Mouse (Mus musculus) stomach, embryonic 16.5 days (tissue): ENCODE results near the gene Ghrhr. TPM values are rescaled to one million over a fixed set of nuclear protein-coding genes. Genes with fewer than 3 reads are reported as not detected.

Source experiments
- ATAC-seq: fragments of 200-750 bp; cut with Nextera tagmentation; 2 replicates; pipeline ENCODE4 v1.8.0; 2017; ENCODE audit warnings: moderate number of reproducible peaks, moderate TSS enrichment; ENCODE audit not compliant: insufficient read depth, low FRiP score
- H3K27ac ChIP-seq: fragments of 300-500 bp; sonication (generic); 2 replicates; pipeline ENCODE4 v1.5.1; 2014; ENCODE audit warnings: low read length
- H3K27me3 ChIP-seq: fragments of 300-500 bp; sonication (generic); 2 replicates; pipeline ENCODE4 v1.6.1; 2014; ENCODE audit warnings: low read length, control low read depth, mixed read lengths; ENCODE audit not compliant: control insufficient read depth, insufficient read depth
- H3K36me3 ChIP-seq: fragments of 300-500 bp; sonication (generic); 2 replicates; pipeline ENCODE4 v1.6.1; 2014; ENCODE audit warnings: low read length; ENCODE audit not compliant: control insufficient read depth, insufficient read depth
- H3K4me1 ChIP-seq: fragments of 300-500 bp; sonication (generic); 2 replicates; pipeline ENCODE4 v1.6.1; 2014; ENCODE audit warnings: low read length, control low read depth, mixed read lengths; ENCODE audit not compliant: control insufficient read depth, insufficient read depth
- H3K4me2 ChIP-seq: fragments of 300-500 bp; sonication (generic); 2 replicates; pipeline ENCODE4 v1.6.1; 2014; ENCODE audit warnings: low read depth, low read length, mixed read lengths
- H3K4me3 ChIP-seq: fragments of 300-500 bp; sonication (generic); replicated peaks from 2 replicates; pipeline ENCODE4 v1.5.1; 2014; ENCODE audit warnings: mild to moderate bottlenecking, low read length
- H3K9ac ChIP-seq: fragments of 300-500 bp; sonication (generic); 2 replicates; pipeline ENCODE4 v1.6.1; 2014; ENCODE audit warnings: low read length
- H3K9me3 ChIP-seq: fragments of 300-500 bp; sonication (generic); replicated peaks from 2 replicates; pipeline ENCODE4 v1.6.1; 2016; ENCODE audit warnings: low read length, control low read depth; ENCODE audit not compliant: control insufficient read depth
- WGBS: fragments of 180-500 bp; shearing (Covaris S2); extraction: QIAGEN DNeasy Blood & Tissue Kit; methylation state at CpG from one replicate; pipeline ENCODE4 v1.1.7; 2014; 5-methylcytosine and 5-hydroxymethylcytosine counted together
- polyA plus RNA-seq: library from polyadenylated mRNA; unstranded; fragments of >200 nt; fragmentation: Nextera tagmentation; extraction: Ambion mirVana; gene quantifications from 2 replicates; pipeline ENCODE4 v1.2.1, GENCODE M21; 2015

The Ghrhr gene
- polyA plus RNA-seq, 1 experiment from 2014 or later: 0.17 TPM

- H3K9me3 ChIP-seq: peaks cover 4% of the 10 kb centered on the region; the same call in 1 of the 2 replicates
- H3K4me3 ChIP-seq: no peak overlapping the region
- H3K4me1 ChIP-seq: no peaks in the 10 kb centered on the region
- no peaks in the 10 kb centered on the region for H3K36me3 ChIP-seq
- WGBS: 84% methylated on average over 5 of the region's 5 CpGs
- no peak overlapping the region for H3K9ac ChIP-seq
- no peak overlapping the region for H3K27ac ChIP-seq
- no peaks in the 10 kb centered on the region for H3K27me3 ChIP-seq
- ATAC-seq: no peak
- H3K4me2 ChIP-seq: no peak overlapping the region
Observed at GRCm38 (mm10) chr6:55347711-55348571, 28.2 kb upstream of the Ghrhr start.

GRCm38 (mm10) chr6:55349231-55349630, 26.9 kb upstream of the Ghrhr start:
- Histone ChIP-seq H3K27ac (no peak overlapping the region), H3K4me1 (no peaks in the 10 kb centered on the region), H3K9ac (no peak overlapping the region), H3K4me3 (no peak overlapping the region), H3K9me3 (peaks cover 4% of the 10 kb centered on the region; the same call in 1 of the 2 replicates), H3K4me2 (no peak overlapping the region), H3K27me3 (no peaks in the 10 kb centered on the region), H3K36me3 (no peaks in the 10 kb centered on the region)
- no peak for ATAC-seq
- 83% methylated on average over 4 of the region's 4 CpGs for WGBS

- peaks cover 4% of the 10 kb centered on the region; the same call in 1 of the 2 replicates for H3K9me3 ChIP-seq
- H3K4me1 ChIP-seq: no peaks in the 10 kb centered on the region; the same call in 1 of the 2 replicates
- no peak overlapping the region for H3K4me3 ChIP-seq
- no peak overlapping the region for H3K27ac ChIP-seq
- no peaks in the 10 kb centered on the region for H3K27me3 ChIP-seq
- no peak for ATAC-seq
- no peak overlapping the region for H3K4me2 ChIP-seq
- H3K36me3 ChIP-seq: no peaks in the 10 kb centered on the region
- no peak overlapping the region for H3K9ac ChIP-seq
- WGBS: 84% methylated on average over 6 of the region's 6 CpGs
Observed at GRCm38 (mm10) chr6:55350383-55350952, 25.6 kb upstream of the Ghrhr start.

- H3K27ac ChIP-seq: no peak overlapping the region
- H3K9me3 ChIP-seq: peaks cover 4% of the 10 kb centered on the region; the same call in 1 of the 2 replicates
- H3K4me2 ChIP-seq: no peak overlapping the region
- WGBS: 59% methylated on average over 7 of the region's 7 CpGs
- H3K36me3 ChIP-seq: no peaks in the 10 kb centered on the region
- no peak overlapping the region for H3K4me3 ChIP-seq
- no peak for ATAC-seq
- no peak overlapping the region for H3K9ac ChIP-seq
- no peaks in the 10 kb centered on the region for H3K27me3 ChIP-seq
- no peaks in the 10 kb centered on the region; the same call in 1 of the 2 replicates for H3K4me1 ChIP-seq
Observed at GRCm38 (mm10) chr6:55351712-55352111, 24.4 kb upstream of the Ghrhr start.

DNA sequence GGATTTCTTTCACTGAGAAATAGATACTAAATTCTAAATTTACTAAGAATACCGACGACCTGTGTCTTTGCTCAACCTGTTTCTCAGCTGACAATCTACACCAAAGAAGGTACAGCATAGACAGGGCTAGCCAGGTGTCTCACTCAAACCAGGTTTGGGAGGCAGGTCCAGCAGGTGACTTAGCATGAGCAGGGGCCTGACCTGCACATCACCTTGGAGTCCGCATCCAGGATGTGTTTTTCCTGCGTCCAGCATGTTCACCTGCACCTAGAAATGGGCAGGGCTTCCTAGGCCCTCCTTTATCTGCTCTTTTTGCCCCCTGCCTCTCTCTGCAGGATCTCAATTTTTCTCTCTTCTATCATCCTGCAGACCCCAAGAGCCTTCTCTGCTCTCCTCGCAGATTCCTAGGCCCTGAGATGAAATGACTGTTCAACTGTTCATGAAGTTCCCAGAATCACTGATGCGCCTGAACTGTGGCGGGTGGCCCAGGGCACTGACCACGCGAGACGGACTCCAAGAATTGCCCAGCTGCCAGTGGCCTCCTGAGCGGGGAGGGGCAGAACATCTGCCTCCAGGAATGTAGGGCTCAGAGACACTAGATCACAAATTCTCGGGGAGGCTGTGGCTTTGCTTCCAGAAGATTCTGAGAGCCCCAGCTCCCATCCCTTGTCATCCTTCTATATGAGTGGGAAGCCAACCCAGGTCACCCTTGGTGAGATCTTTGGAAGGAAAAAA, 22.2 kb upstream of the Ghrhr start:
- Histone ChIP-seq H3K36me3 (no peaks in the 10 kb centered on the region), H3K4me3 (no peak overlapping the region), H3K4me1 (peaks cover 2% of the 10 kb centered on the region; the same call in 1 of the 2 replicates), H3K27ac (no peak overlapping the region), H3K9me3 (peaks cover 4% of the 10 kb centered on the region; the same call in 1 of the 2 replicates), H3K4me2 (no peak overlapping the region), H3K9ac (no peak overlapping the region), H3K27me3 (no peaks in the 10 kb centered on the region)
- WGBS: 79% methylated on average over 12 of the region's 12 CpGs
- ATAC-seq: no peak

DNA sequence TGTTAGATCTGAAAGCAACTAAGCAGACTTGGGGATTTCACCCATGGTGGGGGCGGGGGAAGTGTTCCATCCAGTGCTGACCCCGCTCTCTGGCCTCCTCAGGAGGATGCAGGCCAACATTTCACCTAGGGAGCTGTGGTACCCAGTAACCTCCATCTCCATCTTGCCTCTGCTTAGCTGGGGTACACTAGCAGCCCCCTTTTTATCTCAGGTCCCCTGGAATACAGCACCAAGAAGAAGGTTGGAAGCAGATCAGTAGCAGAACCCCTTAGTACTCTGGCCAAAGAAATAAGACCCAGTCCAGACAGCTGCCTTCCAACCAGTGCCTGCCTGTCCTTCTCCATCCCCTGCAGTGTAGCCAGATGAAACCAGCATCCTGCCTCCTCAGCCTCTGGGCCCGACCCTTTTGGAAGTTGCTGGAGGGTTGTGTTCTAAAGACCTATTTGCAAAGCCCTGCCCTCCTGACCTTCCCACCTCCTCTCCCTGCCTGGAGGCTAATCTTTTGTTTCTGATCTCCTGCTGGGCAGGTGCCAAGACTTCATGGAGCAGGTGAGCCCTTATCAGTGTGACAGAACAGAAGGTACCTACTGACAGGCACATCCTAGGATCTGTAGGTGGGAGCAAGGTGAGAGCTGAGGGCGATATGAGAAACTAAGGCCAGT, 21.5 kb upstream of the Ghrhr start:
- Histone ChIP-seq H3K9ac (no peak overlapping the region), H3K36me3 (no peaks in the 10 kb centered on the region), H3K4me2 (no peak overlapping the region), H3K27ac (no peak overlapping the region), H3K4me3 (no peak overlapping the region), H3K9me3 (peaks cover 4% of the 10 kb centered on the region; the same call in 1 of the 2 replicates), H3K27me3 (no peaks in the 10 kb centered on the region), H3K4me1 (peaks cover 2% of the 10 kb centered on the region; the same call in 1 of the 2 replicates)
- ATAC-seq: no peak
- WGBS: 68% methylated on average over 4 of the region's 4 CpGs

- no peaks in the 10 kb centered on the region for H3K36me3 ChIP-seq
- peaks cover 2% of the 10 kb centered on the region; the same call in 1 of the 2 replicates for H3K4me1 ChIP-seq
- no peak overlapping the region for H3K27ac ChIP-seq
- H3K27me3 ChIP-seq: no peaks in the 10 kb centered on the region
- 50% methylated on average over 7 of the region's 7 CpGs for WGBS
- ATAC-seq: no peak
- H3K9ac ChIP-seq: no peak overlapping the region
- H3K9me3 ChIP-seq: no peaks in the 10 kb centered on the region
- no peak overlapping the region for H3K4me2 ChIP-seq
- no peak overlapping the region for H3K4me3 ChIP-seq
Observed at GRCm38 (mm10) chr6:55355575-55355974, 20.5 kb upstream of the Ghrhr start.

- Histone ChIP-seq H3K4me3 (no peak overlapping the region), H3K9me3 (no peaks in the 10 kb centered on the region), H3K27ac (no peak overlapping the region), H3K36me3 (no peaks in the 10 kb centered on the region), H3K9ac (no peak overlapping the region), H3K4me1 (peaks cover 2% of the 10 kb centered on the region; the same call in 1 of the 2 replicates), H3K4me2 (no peak overlapping the region), H3K27me3 (no peaks in the 10 kb centered on the region)
- WGBS: 28% methylated on average over 5 of the region's 5 CpGs
- no peak for ATAC-seq
Observed at GRCm38 (mm10) chr6:55356017-55356703, 19.9 kb upstream of the Ghrhr start.
